Mouse (Mus musculus): ENCODE measurements at regions not wholly inside any gene's neighbourhood (a gene's known extent, or its start where the extent isn't known, plus 50 kb on each side); places are given as distances from the start of the nearest gene placed in this dataset.

- dilution Hi-C loops (cut with MboI; ENCODE audit: extremely low pct_ligation_motif_present, extremely low pct_unique_long_range_greater_than_20kb, low sequenced_read_pairs) (no loop called here), in situ Hi-C loops (cut with MboI; ENCODE audit: low pct_ligation_motif_present, low pct_unique_long_range_greater_than_20kb, low sequenced_read_pairs) (no loop called here)
- no peak for DNase-seq (ENCODE audit: extremely low read depth)
- H3K4me2 ChIP-seq (ENCODE audit: insufficient read depth, low read depth, poor library complexity, severe bottlenecking) = no peak overlapping the region
- H3K27ac ChIP-seq (ENCODE audit: insufficient read depth, low read depth) = no peak overlapping the region
- H3K4me3 ChIP-seq (replicated peaks in 1 of 3; ENCODE audit: low read depth in 2 of 3, low read length in 2 of 3, poor library complexity in 1 of 3) = no peak overlapping the region
- H3K9ac ChIP-seq (ENCODE audit: insufficient read depth, low read depth) = no peak overlapping the region
- H3K4me1 ChIP-seq (ENCODE audit: control insufficient read depth in 1 of 2, insufficient read depth in 2 of 2) = peaks cover 0 to 8% of the 10 kb centered on the region in 2 experiments; a peak in 2 of 4 replicates
- TF ChIP-seq POLR2A (IDR thresholded peaks at IDR 0.05; ENCODE audit: low read depth, low read length) = no peak
- no peak for TF ChIP-seq MAX (IDR thresholded peaks at IDR 0.05; ENCODE audit: low read length)
- no peak for TF ChIP-seq CTCF (conservative IDR thresholded peaks at IDR 0.05 in 1 of 2, IDR thresholded peaks at IDR 0.05 in 1 of 2; ENCODE audit: low read depth in 2 of 2, low read length in 2 of 2)
- TF ChIP-seq TCF12 (IDR thresholded peaks at IDR 0.05; ENCODE audit: low read depth, low read length) = no peak
- H3K9me3 ChIP-seq (replicated peaks; ENCODE audit: low read length) = no peaks in the 10 kb centered on the region
- no peaks in the 10 kb centered on the region for H3K27me3 ChIP-seq (replicated peaks)
- H3K36me3 ChIP-seq (replicated peaks in 1 of 2; ENCODE audit: control insufficient read depth in 1 of 2, insufficient read depth in 1 of 2, low read length in 1 of 2) = no peaks in the 10 kb centered on the region
- H3K79me2 ChIP-seq (replicated peaks; ENCODE audit: control insufficient read depth, extremely low read depth, insufficient read depth, poor library complexity, severe bottlenecking) = no peaks in the 10 kb centered on the region
Observed at GRCm38 (mm10) chr14:62196776-62197175, 95.6 kb upstream of the Rnaseh2b start.

- H3K27ac ChIP-seq (ENCODE audit: insufficient read depth, low read depth) = no peak overlapping the region
- H3K9ac ChIP-seq (ENCODE audit: insufficient read depth, low read depth) = no peak overlapping the region
- H3K79me2 ChIP-seq (replicated peaks; ENCODE audit: control insufficient read depth, extremely low read depth, insufficient read depth, poor library complexity, severe bottlenecking) = no peaks in the 10 kb centered on the region
- H3K27me3 ChIP-seq (replicated peaks) = no peaks in the 10 kb centered on the region
- DNase-seq (ENCODE audit: extremely low read depth) = no peak
- H3K9me3 ChIP-seq (replicated peaks; ENCODE audit: low read length) = no peaks in the 10 kb centered on the region
- peaks cover 0 to under 1% of the 10 kb centered on the region in 2 experiments; a peak in 2 of 4 replicates for H3K4me1 ChIP-seq (ENCODE audit: control insufficient read depth in 1 of 2, insufficient read depth in 2 of 2)
- TF ChIP-seq SIN3A (IDR thresholded peaks at IDR 0.05; ENCODE audit: low read length) (no peak), SMC3 (IDR thresholded peaks at IDR 0.05; ENCODE audit: low read depth, low read length) (no peak), MAFK (IDR thresholded peaks at IDR 0.05; ENCODE audit: insufficient replicate concordance, low read length) (no peak), ZC3H11A (IDR thresholded peaks at IDR 0.05; ENCODE audit: low read depth, low read length) (no peak), UBTF (IDR thresholded peaks at IDR 0.05; ENCODE audit: low read depth, low read length) (no peak), ZNF384 (IDR thresholded peaks at IDR 0.05; ENCODE audit: low read depth, low read length) (no peak), CHD2 (IDR thresholded peaks at IDR 0.05; ENCODE audit: low read length) (no peak), CTCF (conservative IDR thresholded peaks at IDR 0.05 in 1 of 2, IDR thresholded peaks at IDR 0.05 in 1 of 2; ENCODE audit: low read depth in 2 of 2, low read length in 2 of 2) (no peak), NELFE (IDR thresholded peaks at IDR 0.05; ENCODE audit: low read depth, low read length) (no peak), MAX (IDR thresholded peaks at IDR 0.05; ENCODE audit: low read length) (no peak), CHD1 (IDR thresholded peaks at IDR 0.05; ENCODE audit: low read depth, low read length) (no peak), POLR2AphosphoS2 (IDR thresholded peaks at IDR 0.05; ENCODE audit: low read depth, low read length) (no peak)
- dilution Hi-C loops (cut with MboI; ENCODE audit: extremely low pct_ligation_motif_present, extremely low pct_unique_long_range_greater_than_20kb, low sequenced_read_pairs) = no loop called here
- H3K4me2 ChIP-seq (ENCODE audit: insufficient read depth, low read depth, poor library complexity, severe bottlenecking) = no peak overlapping the region
- in situ Hi-C loops (cut with MboI; ENCODE audit: low pct_ligation_motif_present, low pct_unique_long_range_greater_than_20kb, low sequenced_read_pairs) = no loop called here
- no peaks in the 10 kb centered on the region for H3K36me3 ChIP-seq (replicated peaks in 1 of 2; ENCODE audit: control insufficient read depth in 1 of 2, insufficient read depth in 1 of 2, low read length in 1 of 2)
- H3K4me3 ChIP-seq (replicated peaks in 1 of 3; ENCODE audit: low read depth in 2 of 3, low read length in 2 of 3, poor library complexity in 1 of 3) = no peak overlapping the region
Observed at GRCm38 (mm10) chr14:62198476-62199190, 93.8 kb upstream of the Rnaseh2b start.

- no peaks in the 10 kb centered on the region for H3K9me3 ChIP-seq (replicated peaks; ENCODE audit: low read length)
- no peak overlapping the region for H3K4me2 ChIP-seq (ENCODE audit: insufficient read depth, low read depth, poor library complexity, severe bottlenecking)
- H3K9ac ChIP-seq (ENCODE audit: insufficient read depth, low read depth) = no peak overlapping the region
- H3K79me2 ChIP-seq (replicated peaks; ENCODE audit: control insufficient read depth, extremely low read depth, insufficient read depth, poor library complexity, severe bottlenecking) = no peaks in the 10 kb centered on the region
- H3K36me3 ChIP-seq (replicated peaks in 1 of 2; ENCODE audit: control insufficient read depth in 1 of 2, insufficient read depth in 1 of 2, low read length in 1 of 2) = no peaks in the 10 kb centered on the region
- H3K27ac ChIP-seq (ENCODE audit: insufficient read depth, low read depth) = no peak overlapping the region
- no peak overlapping the region for H3K4me3 ChIP-seq (replicated peaks in 1 of 3; ENCODE audit: low read depth in 2 of 3, low read length in 2 of 3, poor library complexity in 1 of 3)
- peaks cover 0 to 11% of the 10 kb centered on the region in 2 experiments; a peak in 2 of 4 replicates for H3K4me1 ChIP-seq (ENCODE audit: control insufficient read depth in 1 of 2, insufficient read depth in 2 of 2)
- peaks cover 2% of the 10 kb centered on the region for H3K27me3 ChIP-seq (replicated peaks)
- no peak for DNase-seq (ENCODE audit: extremely low read depth)
- dilution Hi-C loops (cut with MboI; ENCODE audit: extremely low pct_ligation_motif_present, extremely low pct_unique_long_range_greater_than_20kb, low sequenced_read_pairs) (no loop called here), in situ Hi-C loops (cut with MboI; ENCODE audit: low pct_ligation_motif_present, low pct_unique_long_range_greater_than_20kb, low sequenced_read_pairs) (no loop called here)
- TF ChIP-seq BHLHE40 (IDR thresholded peaks at IDR 0.05; ENCODE audit: low read depth, low read length) (no peak), ZMIZ1 (IDR thresholded peaks at IDR 0.05; ENCODE audit: low read depth, low read length) (no peak), JUN (IDR thresholded peaks at IDR 0.05; ENCODE audit: insufficient read depth, low read depth, low read length) (no peak), NELFE (IDR thresholded peaks at IDR 0.05; ENCODE audit: low read depth, low read length) (no peak), SIN3A (IDR thresholded peaks at IDR 0.05; ENCODE audit: low read length) (no peak), ZKSCAN1 (IDR thresholded peaks at IDR 0.05; ENCODE audit: borderline replicate concordance, low read depth, low read length) (no peak), TCF12 (IDR thresholded peaks at IDR 0.05; ENCODE audit: low read depth, low read length) (no peak), MAX (IDR thresholded peaks at IDR 0.05; ENCODE audit: low read length) (no peak)
Observed at GRCm38 (mm10) chr14:62215071-62215470, 77.3 kb upstream of the Rnaseh2b start.

Data from CH12.LX (cell line).